Comparison of ENCODE assay signal across 8 mouse cellular contexts in the genomic region with DNA sequence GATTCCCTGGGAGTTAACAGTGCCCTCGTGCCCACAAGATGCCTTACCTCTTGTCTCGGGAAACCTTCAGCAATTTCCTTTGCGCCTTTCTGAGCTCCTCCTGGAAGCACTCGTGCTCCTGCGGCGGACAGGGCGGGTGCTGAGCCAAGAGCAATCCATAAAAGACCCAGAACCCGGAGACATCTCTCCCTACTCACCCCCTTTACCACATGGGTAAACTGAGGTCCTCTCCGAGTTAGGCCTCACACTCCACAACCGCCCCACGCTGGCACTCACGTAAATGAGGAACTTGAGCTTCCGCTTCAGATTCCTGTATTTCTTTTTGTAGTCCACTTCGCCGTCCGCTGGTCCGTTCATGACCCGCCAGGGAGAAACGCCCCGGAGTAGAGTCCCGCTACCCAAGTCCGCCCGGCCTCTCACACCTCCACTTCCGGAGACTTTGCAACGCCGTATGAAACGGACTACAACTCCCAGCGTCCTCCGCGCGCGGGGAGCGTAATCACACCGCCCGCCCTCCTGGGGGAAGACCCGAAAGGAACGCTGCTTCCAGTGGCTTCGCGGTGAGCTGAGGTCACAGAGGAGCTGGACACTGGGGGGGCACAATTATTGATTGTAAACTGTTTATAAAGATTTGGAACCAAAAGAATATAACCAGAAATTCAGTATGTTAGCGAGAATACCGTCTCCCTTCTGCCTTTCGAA. TPM values are rescaled to one million over a fixed set of nuclear protein-coding genes. Genes with fewer than 3 reads are reported as not detected.
A peak's percentile ranks its signal among the peaks of the same experiment; 100 is the strongest.
DNase-seq lines count a peak whose midpoint lies in the region; ATAC-seq and TF ChIP-seq lines count a peak whose summit lies in the region.

Gene Hirip3, plus strand, starts transcription at position 544 of the 702 bp plus-strand sequence.

- peaks cover 66% of the 10 kb centered on the region for H3K36me3 ChIP-seq in embryonic facial prominence, embryonic 14.5 days (ENCODE audit: control insufficient read depth, insufficient read depth, low read length)
- peaks cover 60% of the 10 kb centered on the region for H3K36me3 ChIP-seq in limb, embryonic 14.5 days (ENCODE audit: control insufficient read depth, insufficient read depth, low read length)
- peaks cover 38% of the 10 kb centered on the region for H3K36me3 ChIP-seq in midbrain, postnatal 0 days (ENCODE audit: insufficient read depth, low read length)

- H3K4me3 ChIP-seq in embryonic facial prominence, embryonic 14.5 days (ENCODE audit: low read depth, low read length), result peak within 1 kb of the TSS; percentile 76
- peak within 1 kb of the TSS; percentile 77 for H3K4me3 ChIP-seq in limb, embryonic 14.5 days (replicated peaks; ENCODE audit: low read length)
- H3K4me3 ChIP-seq in midbrain, postnatal 0 days (ENCODE audit: low read depth, low read length), result peak within 1 kb of the TSS; percentile 52

- no peaks in the 10 kb centered on the region for H3K27me3 ChIP-seq in embryonic facial prominence, embryonic 14.5 days (replicated peaks; ENCODE audit: control insufficient read depth, insufficient read depth, low read length)
- no peaks in the 10 kb centered on the region for H3K27me3 ChIP-seq in limb, embryonic 14.5 days (ENCODE audit: control insufficient read depth, insufficient read depth, low read length)
- no peaks in the 10 kb centered on the region for H3K27me3 ChIP-seq in midbrain, postnatal 0 days (ENCODE audit: insufficient read depth, low read length)

- H3K9ac ChIP-seq in embryonic facial prominence, embryonic 14.5 days (ENCODE audit: low read depth, low read length), result peak within 1 kb of the TSS; percentile 78
- H3K9ac ChIP-seq in limb, embryonic 14.5 days (ENCODE audit: low read depth, low read length, severe bottlenecking), result peak within 1 kb of the TSS; percentile 76
- H3K9ac ChIP-seq in midbrain, postnatal 0 days (replicated peaks; ENCODE audit: low read length, poor library complexity, severe bottlenecking), result peak within 1 kb of the TSS; percentile 65

- peak within 1 kb of the TSS; percentile 88 for H3K27ac ChIP-seq in embryonic facial prominence, embryonic 14.5 days (replicated peaks; ENCODE audit: low read depth, low read length)
- peak within 1 kb of the TSS; percentile 79 for H3K27ac ChIP-seq in limb, embryonic 14.5 days (replicated peaks; ENCODE audit: low read depth, low read length)
- peak within 1 kb of the TSS; percentile 77 for H3K27ac ChIP-seq in midbrain, postnatal 0 days (ENCODE audit: low read depth, low read length)

- peak; percentile 16; the same call in 1 of the 2 replicates for TF ChIP-seq CTCF in midbrain, postnatal 0 days (IDR thresholded peaks at IDR 0.05)

- no peaks in the 10 kb centered on the region for H3K9me3 ChIP-seq in embryonic facial prominence, embryonic 14.5 days (ENCODE audit: control insufficient read depth, low read length)
- no peaks in the 10 kb centered on the region for H3K9me3 ChIP-seq in limb, embryonic 14.5 days (ENCODE audit: control insufficient read depth, low read length)
- H3K9me3 ChIP-seq in midbrain, postnatal 0 days (ENCODE audit: low read length), result no peaks in the 10 kb centered on the region

- peak within 1 kb of the TSS; percentile 93 for H3K4me2 ChIP-seq in embryonic facial prominence, embryonic 14.5 days (ENCODE audit: low read depth, low read length)
- H3K4me2 ChIP-seq in limb, embryonic 14.5 days (replicated peaks; ENCODE audit: low read depth, low read length, severe bottlenecking), result peak within 1 kb of the TSS; percentile 91
- H3K4me2 ChIP-seq in midbrain, postnatal 0 days (ENCODE audit: low read depth, low read length, poor library complexity, severe bottlenecking), result peak within 1 kb of the TSS; percentile 75

- H3K4me1 ChIP-seq in embryonic facial prominence, embryonic 14.5 days (ENCODE audit: control insufficient read depth, insufficient read depth, low read length), result peaks cover 11% of the 10 kb centered on the region
- H3K4me1 ChIP-seq in limb, embryonic 14.5 days (ENCODE audit: control insufficient read depth, insufficient read depth, low read length), result peaks cover 19% of the 10 kb centered on the region
- peaks cover 10% of the 10 kb centered on the region; the same call in 1 of the 2 replicates for H3K4me1 ChIP-seq in midbrain, postnatal 0 days (ENCODE audit: insufficient read depth, low read length)

- peak; percentile 58; the same call in 1 of the 2 replicates for TF ChIP-seq POLR2A in limb, embryonic 14.5 days (IDR thresholded peaks at IDR 0.05; ENCODE audit: borderline replicate concordance, extremely low read depth, insufficient read depth, insufficient read length)

- 2% methylated on average over 42 of the region's 42 CpGs for WGBS in embryonic facial prominence, embryonic 14.5 days
- WGBS in limb, embryonic 14.5 days, result 3% methylated on average over 42 of the region's 42 CpGs
- 3% methylated on average over 42 of the region's 42 CpGs for WGBS in midbrain, postnatal 0 days

- DNase-seq in 3T3-L1 (ENCODE audit: low read depth, low spot score), result peak; percentile 91
- DNase-seq in adrenal gland, postnatal 4 days (ENCODE audit: low spot score in 2 of 2), result peak; percentile 84 to 95
- peak; percentile 98 for DNase-seq in embryonic facial prominence, embryonic 14.5 days (ENCODE audit: low spot score)
- DNase-seq in heart, adult 8-10 months (ENCODE audit: low spot score), result peak; percentile 96
- DNase-seq in kidney, adult 9 months, result peak; percentile 97
- peak; percentile 96 for DNase-seq in limb, embryonic 14.5 days (ENCODE audit: low spot score)
- DNase-seq in midbrain, postnatal 0 days (ENCODE audit: low spot score), result peak; percentile 96
- DNase-seq in spleen, postnatal 14 days (ENCODE audit: low spot score in 2 of 2), result peak; percentile 89 to 94

- ATAC-seq in embryonic facial prominence, embryonic 14.5 days (ENCODE audit: low read depth), result peak; percentile 93
- ATAC-seq in limb, embryonic 14.5 days (ENCODE audit: low FRiP score, low read depth), result peak; percentile 92
- ATAC-seq in midbrain, postnatal 0 days (ENCODE audit: low FRiP score), result peak; percentile 87

RNA-seq across cellular contexts. Expression of gene Hirip3, which starts in this region (rescaled TPM):
- 10 to 100 TPM; 32.3 to 41.4 TPM for total RNA-seq in adrenal gland, postnatal 4 days (2021)
- 13.2 and 14.8 TPM in 2 replicates for polyA plus RNA-seq in embryonic facial prominence, embryonic 14.5 days (2014; fragmentation: Nextera tagmentation; extraction: Ambion mirVana)
- 1 to 10 TPM; 4.8 to 9.6 (median 6.4) TPM for total RNA-seq in heart, adult 8-10 months (2022)
- 55.1 and 120 TPM in 2 replicates for polyA plus RNA-seq in limb, embryonic 14.5 days (2012; rRNA removed)
- polyA plus RNA-seq in limb, embryonic 14.5 days (2014; fragmentation: Nextera tagmentation; extraction: Ambion mirVana), result 15.2 and 16.1 TPM in 2 replicates
- 6.6 and 10.0 TPM in 2 replicates for total RNA-seq in midbrain, postnatal 0 days (2014; rRNA removed)
- 12.2 and 16.3 TPM in 2 replicates for polyA plus RNA-seq in midbrain, postnatal 0 days (2015; fragmentation: Nextera tagmentation; extraction: Ambion mirVana)

Comparison
In these comparisons a context has a peak if more than half of its experiments do, and no peak if none do; other contexts are left out.
1. Peak in every context shown above with its lines: DNase-seq, ATAC-seq, H3K4me3 ChIP-seq and H3K27ac ChIP-seq.